Mouse (Mus musculus): ENCODE results near the gene Tlr3. TPM values are rescaled to one million over a fixed set of nuclear protein-coding genes. Genes with fewer than 3 reads are reported as not detected.

Tlr3 gene
- polyA plus RNA-seq (2012; rRNA removed), result 5.3 and 6.8 TPM in 2 replicates

GRCm38 (mm10) chr8:45410882-45411281 is at the start of gene Tlr3:
Gene Tlr3 (minus strand): TSS chr8:45411080.
- peak within 1 kb of the TSS; percentile 96 for H3K4me3 ChIP-seq (replicated peaks; ENCODE audit: extremely low read depth, low read depth, low read length)
- WGBS, result 36% methylated on average over 2 of the region's 2 CpGs
- H3K4me1 ChIP-seq (ENCODE audit: control insufficient read depth, insufficient read depth, low read length), result peaks cover 8% of the 10 kb centered on the region; the same call in 1 of the 2 replicates
- TF ChIP-seq CTCF (IDR thresholded peaks at IDR 0.05; ENCODE audit: insufficient read depth, low read length), result no peak
- no peak for TF ChIP-seq POLR2A (IDR thresholded peaks at IDR 0.05; ENCODE audit: borderline replicate concordance, extremely low read depth, low read depth, low read length)
- peak; percentile 12 for DNase-seq

GRCm38 (mm10) chr8:45457874-45458273 is 47.0 kb upstream of the Tlr3 start:
- DNase-seq, result no peak
- no peaks in the 10 kb centered on the region for H3K4me1 ChIP-seq (ENCODE audit: control insufficient read depth, insufficient read depth, low read length)
- H3K4me3 ChIP-seq (replicated peaks; ENCODE audit: extremely low read depth, low read depth, low read length), result no peak overlapping the region
- no peak for TF ChIP-seq POLR2A (IDR thresholded peaks at IDR 0.05; ENCODE audit: borderline replicate concordance, extremely low read depth, low read depth, low read length)
- no peak for TF ChIP-seq CTCF (IDR thresholded peaks at IDR 0.05; ENCODE audit: insufficient read depth, low read length)

GRCm38 (mm10) chr8:45454426-45454825 is 43.5 kb upstream of the Tlr3 start:
- Histone ChIP-seq H3K4me3 (replicated peaks; ENCODE audit: extremely low read depth, low read depth, low read length) (no peak overlapping the region), H3K4me1 (ENCODE audit: control insufficient read depth, insufficient read depth, low read length) (no peaks in the 10 kb centered on the region)
- peak; percentile 36 for DNase-seq
- 57% methylated on average over 6 of the region's 6 CpGs for WGBS
- TF ChIP-seq POLR2A (IDR thresholded peaks at IDR 0.05; ENCODE audit: borderline replicate concordance, extremely low read depth, low read depth, low read length) (no peak), CTCF (IDR thresholded peaks at IDR 0.05; ENCODE audit: insufficient read depth, low read length) (peak; percentile 39)

GRCm38 (mm10) chr8:45452115-45452514 is 41.2 kb upstream of the Tlr3 start:
- TF ChIP-seq POLR2A (IDR thresholded peaks at IDR 0.05; ENCODE audit: borderline replicate concordance, extremely low read depth, low read depth, low read length), result no peak
- no peak for TF ChIP-seq CTCF (IDR thresholded peaks at IDR 0.05; ENCODE audit: insufficient read depth, low read length)
- Histone ChIP-seq H3K4me1 (ENCODE audit: control insufficient read depth, insufficient read depth, low read length) (no peaks in the 10 kb centered on the region), H3K4me3 (replicated peaks; ENCODE audit: extremely low read depth, low read depth, low read length) (no peak overlapping the region)
- 75% methylated on average over 3 of the region's 3 CpGs for WGBS
- no peak for DNase-seq

GRCm38 (mm10) chr8:45448842-45449241 is 38.0 kb upstream of the Tlr3 start:
- TF ChIP-seq POLR2A (IDR thresholded peaks at IDR 0.05; ENCODE audit: borderline replicate concordance, extremely low read depth, low read depth, low read length) (no peak), CTCF (IDR thresholded peaks at IDR 0.05; ENCODE audit: insufficient read depth, low read length) (no peak)
- H3K4me3 ChIP-seq (replicated peaks; ENCODE audit: extremely low read depth, low read depth, low read length), result no peak overlapping the region
- no peaks in the 10 kb centered on the region for H3K4me1 ChIP-seq (ENCODE audit: control insufficient read depth, insufficient read depth, low read length)
- WGBS, result 77% methylated on average over 3 of the region's 3 CpGs
- DNase-seq, result no peak

GRCm38 (mm10) chr8:45448257-45448656 is 37.4 kb upstream of the Tlr3 start:
- no peak for DNase-seq
- Histone ChIP-seq H3K4me3 (replicated peaks; ENCODE audit: extremely low read depth, low read depth, low read length) (no peak overlapping the region), H3K4me1 (ENCODE audit: control insufficient read depth, insufficient read depth, low read length) (no peaks in the 10 kb centered on the region)
- TF ChIP-seq CTCF (IDR thresholded peaks at IDR 0.05; ENCODE audit: insufficient read depth, low read length), result no peak
- no peak for TF ChIP-seq POLR2A (IDR thresholded peaks at IDR 0.05; ENCODE audit: borderline replicate concordance, extremely low read depth, low read depth, low read length)
- 66% methylated on average over 1 of the region's 1 CpGs for WGBS

- 8% methylated on average over 5 of the region's 5 CpGs for WGBS
- no peak overlapping the region for H3K4me3 ChIP-seq (replicated peaks; ENCODE audit: extremely low read depth, low read depth, low read length)
- H3K4me1 ChIP-seq (ENCODE audit: control insufficient read depth, insufficient read depth, low read length), result peaks cover 3% of the 10 kb centered on the region; the same call in 1 of the 2 replicates
- no peak for TF ChIP-seq POLR2A (IDR thresholded peaks at IDR 0.05; ENCODE audit: borderline replicate concordance, extremely low read depth, low read depth, low read length)
- peak; percentile 53; the same call in 1 of the 2 replicates for TF ChIP-seq CTCF (IDR thresholded peaks at IDR 0.05; ENCODE audit: insufficient read depth, low read length)
- no peak for DNase-seq
These were observed 28.1 kb upstream of the Tlr3 start for GRCm38 (mm10) chr8:45438899-45439535.

- WGBS, result 86% methylated on average over 7 of the region's 7 CpGs
- no peaks in the 10 kb centered on the region for H3K4me1 ChIP-seq (ENCODE audit: control insufficient read depth, insufficient read depth, low read length)
- no peak overlapping the region for H3K4me3 ChIP-seq (replicated peaks; ENCODE audit: extremely low read depth, low read depth, low read length)
- TF ChIP-seq POLR2A (IDR thresholded peaks at IDR 0.05; ENCODE audit: borderline replicate concordance, extremely low read depth, low read depth, low read length), result no peak
- TF ChIP-seq CTCF (IDR thresholded peaks at IDR 0.05; ENCODE audit: insufficient read depth, low read length), result no peak
- no peak for DNase-seq
These were observed 9.3 kb upstream of the Tlr3 start for GRCm38 (mm10) chr8:45420151-45420550.

- TF ChIP-seq CTCF (IDR thresholded peaks at IDR 0.05; ENCODE audit: insufficient read depth, low read length) (no peak), POLR2A (IDR thresholded peaks at IDR 0.05; ENCODE audit: borderline replicate concordance, extremely low read depth, low read depth, low read length) (no peak)
- no peak overlapping the region for H3K4me3 ChIP-seq (replicated peaks; ENCODE audit: extremely low read depth, low read depth, low read length)
- peaks cover 6% of the 10 kb centered on the region; the same call in 1 of the 2 replicates for H3K4me1 ChIP-seq (ENCODE audit: control insufficient read depth, insufficient read depth, low read length)
- 63% methylated on average over 7 of the region's 7 CpGs for WGBS
- DNase-seq, result no peak
These were observed 4.1 kb upstream of the Tlr3 start for GRCm38 (mm10) chr8:45414965-45415364.

All from lung, adult 2 months (tissue).